Mouse (Mus musculus) liver, embryonic 14.5 days (tissue): ENCODE measurements around the gene Hist1h4k.

Experiments
- CTCF ChIP-seq: IDR thresholded peaks from 2 replicates; pipeline ENCODE4 v1.5.1; 2016; ENCODE audit warnings: antibody characterized with exemption, low read depth, control low read depth
- EP300 ChIP-seq: IDR thresholded peaks from 2 replicates; pipeline ENCODE4 v1.6.1; 2016; ENCODE audit warnings: antibody characterized with exemption, low read depth

DNA sequence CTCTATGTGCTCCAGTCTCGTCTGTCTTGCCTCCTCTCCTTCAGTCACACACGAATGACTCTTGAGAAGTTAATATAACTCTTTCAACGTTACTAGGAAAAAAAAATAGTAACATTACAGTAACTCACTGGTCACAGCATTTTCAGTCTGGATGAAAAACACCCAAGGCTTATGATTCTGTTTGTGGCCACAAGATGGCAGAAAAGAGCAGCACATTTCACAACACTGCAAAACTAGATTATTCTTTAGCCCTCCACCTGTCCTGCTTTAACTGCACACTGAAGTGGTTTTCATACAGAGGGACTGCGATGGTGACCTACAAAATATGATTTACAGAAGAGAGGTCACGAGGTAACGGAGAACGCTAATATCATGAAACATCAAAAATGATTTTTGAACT, 35.6 kb downstream of the Hist1h4k start:
- TF ChIP-seq CTCF (peak; percentile 88), EP300 (no peak; the same call in 1 of the 2 replicates)
